Mouse (Mus musculus) ES-E14 (cell line): Measurements from ENCODE around the gene Thra. TPM values are rescaled to one million over a fixed set of nuclear protein-coding genes. Genes with fewer than 3 reads are reported as not detected.

Source experiments
- DNase-seq: peaks from one replicate; pipeline ENCODE4 v3.0.0-alpha.2; 2013; ENCODE audit warnings: low read depth, low spot score
- H3K27ac ChIP-seq: 2 replicates; pipeline ENCODE4 v1.5.1; 2012; ENCODE audit warnings: low read depth, mild to moderate bottlenecking, low read length, moderate library complexity, mixed read lengths; ENCODE audit not compliant: poor library complexity, insufficient read depth, severe bottlenecking
- H3K36me3 ChIP-seq: 2 replicates; pipeline ENCODE4 v1.6.1; 2012; ENCODE audit warnings: mild to moderate bottlenecking, low read length, moderate library complexity, mixed read lengths; ENCODE audit not compliant: control insufficient read depth, poor library complexity, insufficient read depth, severe bottlenecking
- H3K4me1 ChIP-seq, 2 experiments: fragments of 150-350 bp in 1 of 2; sonication (generic) in 1 of 2; 2 replicates each; pipeline ENCODE4 v1.6.1; 2012; ENCODE audit warnings: low read length in 2 of 2, mild to moderate bottlenecking in 1 of 2, mixed read lengths in 1 of 2; ENCODE audit not compliant: control insufficient read depth in 2 of 2, insufficient read depth in 2 of 2, poor library complexity in 1 of 2
- H3K4me3 ChIP-seq, 2 experiments: fragments of 150-350 bp in 1 of 2; sonication (generic) in 1 of 2; 2 replicates each; pipeline ENCODE4 v1.5.1; 2012; ENCODE audit warnings: low read length in 2 of 2, low read depth in 1 of 2, mild to moderate bottlenecking in 1 of 2, mixed read lengths in 1 of 2; ENCODE audit not compliant: insufficient read depth in 1 of 2, poor library complexity in 1 of 2, severe bottlenecking in 1 of 2
- H3K9ac ChIP-seq: 2 replicates; pipeline ENCODE4 v1.6.1; 2012; ENCODE audit warnings: low read depth, mild to moderate bottlenecking, low read length, mixed read lengths; ENCODE audit not compliant: poor library complexity, insufficient read depth, severe bottlenecking
- H3K9me3 ChIP-seq: fragments of 150-350 bp; sonication (generic); 2 replicates; pipeline ENCODE4 v1.6.1; 2012; ENCODE audit warnings: low read depth, mild to moderate bottlenecking, low read length; ENCODE audit not compliant: control insufficient read depth, insufficient read depth
- CHD2 ChIP-seq: IDR thresholded peaks from 2 replicates; pipeline ENCODE4 v1.6.1; 2014; ENCODE audit warnings: mild to moderate bottlenecking, low read depth, low read length, inconsistent platforms
- HCFC1 ChIP-seq: IDR thresholded peaks from 2 replicates; pipeline ENCODE4 v1.6.1; 2012; ENCODE audit warnings: low read length, inconsistent platforms, borderline replicate concordance; ENCODE audit not compliant: insufficient read depth
- MAFK ChIP-seq: IDR thresholded peaks from 2 replicates; pipeline ENCODE4 v1.6.1; 2014; ENCODE audit warnings: mild to moderate bottlenecking, low read depth, low read length, inconsistent platforms; ENCODE audit not compliant: insufficient read depth
- ZC3H11A ChIP-seq: IDR thresholded peaks from 2 replicates; pipeline ENCODE4 v1.6.1; 2012; ENCODE audit warnings: low read depth, mild to moderate bottlenecking, inconsistent platforms, low read length, borderline replicate concordance
- ZNF384 ChIP-seq: IDR thresholded peaks from 2 replicates; pipeline ENCODE4 v1.6.1; 2012; ENCODE audit warnings: low read depth, low read length, inconsistent platforms
- in situ Hi-C, 2 experiments: fragments of 600-800 bp; cut with MboI; formaldehyde crosslinking; loops; one replicate each; pipeline ENCODE4 v1.15.1; 2025; ENCODE audit warnings: low sequenced_read_pairs in 2 of 2, inconsistent platforms in 1 of 2; ENCODE audit not compliant: unreplicated experiment in 2 of 2
- total RNA-seq: library from RNA; depleted of rRNA; stranded (reverse); fragments of 300-350 nt; gene quantifications from 2 replicates; pipeline ENCODE4 v1.2.3, GENCODE M21; 2012

Thra gene
- total RNA-seq, 1 experiment, result 7.7 TPM

GRCm38 (mm10) chr11:98790631-98791205 lies 50.3 kb downstream of the Thra start:
- no peak overlapping the region for H3K9ac ChIP-seq
- peaks cover 5 to 9% of the 10 kb centered on the region in 2 experiments for H3K4me1 ChIP-seq
- no peak for TF ChIP-seq ZC3H11A
- no peak for TF ChIP-seq CHD2
- TF ChIP-seq HCFC1, result no peak
- TF ChIP-seq ZNF384, result no peak
- TF ChIP-seq MAFK, result no peak

GRCm38 (mm10) chr11:98791448-98791847 lies 51.0 kb downstream of the Thra start:
- no peak overlapping the region for H3K4me3 ChIP-seq
- H3K9me3 ChIP-seq, result no peaks in the 10 kb centered on the region
- in situ Hi-C loops, result no loop called here
- no peak overlapping the region for H3K9ac ChIP-seq
- H3K4me1 ChIP-seq, result peaks cover 2 to 6% of the 10 kb centered on the region in 2 experiments; a peak in 3 of 4 replicates
- no peak for TF ChIP-seq HCFC1
- TF ChIP-seq ZNF384, result no peak
- no peak for TF ChIP-seq CHD2
- no peak for DNase-seq
- no peaks in the 10 kb centered on the region for H3K36me3 ChIP-seq
- no peak overlapping the region for H3K27ac ChIP-seq

More at GRCm38 (mm10) chr11:98790631-98791205, 50.3 kb downstream of the Thra start:
- DNase-seq, result no peak
- H3K4me3 ChIP-seq, result no peak overlapping the region
- no peak overlapping the region for H3K27ac ChIP-seq
- in situ Hi-C loops, result no loop called here
- no peaks in the 10 kb centered on the region for H3K9me3 ChIP-seq
- no peaks in the 10 kb centered on the region for H3K36me3 ChIP-seq

GRCm38 (mm10) chr11:98792081-98792480 lies 51.6 kb downstream of the Thra start:
- no peak for DNase-seq
- H3K36me3 ChIP-seq, result no peaks in the 10 kb centered on the region
- in situ Hi-C loops, result no loop called here
- H3K27ac ChIP-seq, result no peak overlapping the region
- H3K4me3 ChIP-seq, result no peak overlapping the region
- peaks cover 2 to 4% of the 10 kb centered on the region in 2 experiments; a peak in 2 of 4 replicates for H3K4me1 ChIP-seq
- H3K9ac ChIP-seq, result no peak overlapping the region
- no peaks in the 10 kb centered on the region for H3K9me3 ChIP-seq
- TF ChIP-seq ZC3H11A (no peak), ZNF384 (no peak), HCFC1 (no peak), CHD2 (no peak), MAFK (no peak)

- in situ Hi-C loops, result no loop called here
- no peaks in the 10 kb centered on the region for H3K9me3 ChIP-seq
- peak overlapping the region; percentile 93 for H3K27ac ChIP-seq
- no peak for DNase-seq
- no peak for TF ChIP-seq ZNF384
- no peak for TF ChIP-seq MAFK
- TF ChIP-seq HCFC1, result no peak; the same call in 1 of the 2 replicates
- TF ChIP-seq CHD2, result no peak
- TF ChIP-seq ZC3H11A, result no peak
- H3K36me3 ChIP-seq, result no peaks in the 10 kb centered on the region; the same call in 1 of the 2 replicates
- H3K4me3 ChIP-seq, result peak overlapping the region; percentile 81 to 85
- peaks cover 2 to 9% of the 10 kb centered on the region in 2 experiments; a peak in 2 of 4 replicates for H3K4me1 ChIP-seq
- H3K9ac ChIP-seq, result peak overlapping the region; percentile 93
These were observed 54.1 kb downstream of the Thra start for GRCm38 (mm10) chr11:98794469-98795014.
